Mouse (Mus musculus) mammary gland, adult 2 months (tissue): ENCODE data around the gene Olfr1392. TPM values are rescaled to one million over a fixed set of nuclear protein-coding genes. Genes with fewer than 3 reads are reported as not detected.

Experiments
- polyA plus RNA-seq: library from polyadenylated mRNA; depleted of rRNA; stranded (reverse); fragments of >200 nt; gene quantifications from 2 replicates; pipeline ENCODE4 v1.2.3, GENCODE M21; 2012; ENCODE audit warnings: low replicate concordance; rRNA removed

The Olfr1392 gene
- 0.04 TPM in 1 of 2 replicates, not detected in the other for polyA plus RNA-seq

GRCm38 (mm10) chr11:49284982-49285381 lies at the start of gene Olfr1392:
TSS of gene Olfr1392 (plus strand) at chr11:49285282.

GRCm38 (mm10) chr11:49243727-49244594 lies 41.1 kb upstream of the Olfr1392 start, which contains the start of gene Mgat1:
TSS of gene Mgat1 (plus strand) at chr11:49244191.

GRCm38 (mm10) chr11:49278222-49278621 lies 6.9 kb upstream of the Olfr1392 start, which contains the start of gene Olfr1393:
TSS of gene Olfr1393 (plus strand) at chr11:49278304.

GRCm38 (mm10) chr11:49304441-49304840 lies 19.4 kb downstream of the Olfr1392 start, which contains the start of gene Olfr10:
TSS of gene Olfr10 (plus strand) at chr11:49304741.

GRCm38 (mm10) chr11:49322442-49322841 lies 37.4 kb downstream of the Olfr1392 start, which contains the start of gene Olfr1391:
TSS of gene Olfr1391 (plus strand) at chr11:49322742.

GRCm38 (mm10) chr11:49334888-49335287 lies 49.8 kb downstream of the Olfr1392 start, which contains the start of gene Olfr1390:
TSS of gene Olfr1390 (plus strand) at chr11:49335188.

Other genes starting within 250 kb of the Olfr1392 start
- gene 9930111J21Rik2, start 234.0 kb upstream of the Olfr1392 start, polyA plus RNA-seq, result 6.7 and 7.0 TPM in 2 replicates
- 10.1 and 32.6 TPM in 2 replicates for gene Tgtp2, start 221.1 kb upstream of the Olfr1392 start, polyA plus RNA-seq
- 15.1 and 19.8 TPM in 2 replicates for gene Ifi47, start 208.7 kb upstream of the Olfr1392 start, polyA plus RNA-seq
- 0.97 and 2.1 TPM in 2 replicates for gene Olfr1396, start 170.4 kb upstream of the Olfr1392 start, polyA plus RNA-seq
- gene Olfr1395, start 143.0 kb upstream of the Olfr1392 start, polyA plus RNA-seq, result not detected in 2 replicates
- gene Olfr1394, start 130.9 kb upstream of the Olfr1392 start, polyA plus RNA-seq, result not detected in 2 replicates
- 35.1 and 63.1 TPM in 2 replicates for gene Btnl9, start 98.1 kb upstream of the Olfr1392 start, polyA plus RNA-seq
- 2.8 and 3.1 TPM in 2 replicates for gene Zfp62, start 82.0 kb upstream of the Olfr1392 start, polyA plus RNA-seq
- gene Mgat1, start 41.1 kb upstream of the Olfr1392 start, polyA plus RNA-seq, result 152 and 226 TPM in 2 replicates
- gene Olfr1393, start 7.0 kb upstream of the Olfr1392 start, polyA plus RNA-seq, result 0.13 and 0.14 TPM in 2 replicates
- gene Olfr10, start 19.5 kb downstream of the Olfr1392 start, polyA plus RNA-seq, result not detected in 2 replicates
- not detected in 2 replicates for gene Olfr1391, start 37.5 kb downstream of the Olfr1392 start, polyA plus RNA-seq
- not detected in 2 replicates for gene Olfr1390, start 49.9 kb downstream of the Olfr1392 start, polyA plus RNA-seq
- not detected in 2 replicates for gene Olfr1389, start 137.8 kb downstream of the Olfr1392 start, polyA plus RNA-seq
- 0.06 and 0.53 TPM in 2 replicates for gene Olfr1388, start 151.3 kb downstream of the Olfr1392 start, polyA plus RNA-seq
- not detected in 2 replicates for gene Olfr1387, start 170.1 kb downstream of the Olfr1392 start, polyA plus RNA-seq
- gene Olfr1386, start 179.8 kb downstream of the Olfr1392 start, polyA plus RNA-seq, result not detected in 2 replicates
- not detected in 2 replicates for gene Olfr1385, start 203.8 kb downstream of the Olfr1392 start, polyA plus RNA-seq
- gene Olfr1384, start 221.4 kb downstream of the Olfr1392 start, polyA plus RNA-seq, result not detected in 2 replicates
- gene Olfr1383, start 234.4 kb downstream of the Olfr1392 start, polyA plus RNA-seq, result not detected in 2 replicates
- gene Olfr1382, start 243.0 kb downstream of the Olfr1392 start, polyA plus RNA-seq, result not detected in 2 replicates